Mouse (Mus musculus) ES-E14 (cell line): ENCODE results near the gene Ttc12. TPM values are rescaled to one million over a fixed set of nuclear protein-coding genes. Genes with fewer than 3 reads are reported as not detected.
A peak's percentile ranks its signal among the peaks of the same experiment; 100 is the strongest.

Experiments used
- DNase-seq: peaks from one replicate; pipeline ENCODE4 v3.0.0-alpha.2; 2013; ENCODE audit warnings: low read depth, low spot score
- H3K27ac ChIP-seq: 2 replicates; pipeline ENCODE4 v1.5.1; 2012; ENCODE audit warnings: low read depth, mild to moderate bottlenecking, low read length, moderate library complexity, mixed read lengths; ENCODE audit not compliant: poor library complexity, insufficient read depth, severe bottlenecking
- H3K36me3 ChIP-seq: 2 replicates; pipeline ENCODE4 v1.6.1; 2012; ENCODE audit warnings: mild to moderate bottlenecking, low read length, moderate library complexity, mixed read lengths; ENCODE audit not compliant: control insufficient read depth, poor library complexity, insufficient read depth, severe bottlenecking
- H3K4me1 ChIP-seq, 2 experiments: fragments of 150-350 bp in 1 of 2; sonication (generic) in 1 of 2; 2 replicates each; pipeline ENCODE4 v1.6.1; 2012; ENCODE audit warnings: low read length in 2 of 2, mild to moderate bottlenecking in 1 of 2, mixed read lengths in 1 of 2; ENCODE audit not compliant: control insufficient read depth in 2 of 2, insufficient read depth in 2 of 2, poor library complexity in 1 of 2
- H3K4me3 ChIP-seq, 2 experiments: fragments of 150-350 bp in 1 of 2; sonication (generic) in 1 of 2; 2 replicates each; pipeline ENCODE4 v1.5.1; 2012; ENCODE audit warnings: low read length in 2 of 2, low read depth in 1 of 2, mild to moderate bottlenecking in 1 of 2, mixed read lengths in 1 of 2; ENCODE audit not compliant: insufficient read depth in 1 of 2, poor library complexity in 1 of 2, severe bottlenecking in 1 of 2
- H3K9ac ChIP-seq: 2 replicates; pipeline ENCODE4 v1.6.1; 2012; ENCODE audit warnings: low read depth, mild to moderate bottlenecking, low read length, mixed read lengths; ENCODE audit not compliant: poor library complexity, insufficient read depth, severe bottlenecking
- H3K9me3 ChIP-seq: fragments of 150-350 bp; sonication (generic); 2 replicates; pipeline ENCODE4 v1.6.1; 2012; ENCODE audit warnings: low read depth, mild to moderate bottlenecking, low read length; ENCODE audit not compliant: control insufficient read depth, insufficient read depth
- CHD2 ChIP-seq: IDR thresholded peaks from 2 replicates; pipeline ENCODE4 v1.6.1; 2014; ENCODE audit warnings: mild to moderate bottlenecking, low read depth, low read length, inconsistent platforms
- HCFC1 ChIP-seq: IDR thresholded peaks from 2 replicates; pipeline ENCODE4 v1.6.1; 2012; ENCODE audit warnings: low read length, inconsistent platforms, borderline replicate concordance; ENCODE audit not compliant: insufficient read depth
- MAFK ChIP-seq: IDR thresholded peaks from 2 replicates; pipeline ENCODE4 v1.6.1; 2014; ENCODE audit warnings: mild to moderate bottlenecking, low read depth, low read length, inconsistent platforms; ENCODE audit not compliant: insufficient read depth
- ZC3H11A ChIP-seq: IDR thresholded peaks from 2 replicates; pipeline ENCODE4 v1.6.1; 2012; ENCODE audit warnings: low read depth, mild to moderate bottlenecking, inconsistent platforms, low read length, borderline replicate concordance
- ZNF384 ChIP-seq: IDR thresholded peaks from 2 replicates; pipeline ENCODE4 v1.6.1; 2012; ENCODE audit warnings: low read depth, low read length, inconsistent platforms
- in situ Hi-C, 2 experiments: fragments of 600-800 bp; cut with MboI; formaldehyde crosslinking; loops; one replicate each; pipeline ENCODE4 v1.15.1; 2025; ENCODE audit warnings: low sequenced_read_pairs in 2 of 2, inconsistent platforms in 1 of 2; ENCODE audit not compliant: unreplicated experiment in 2 of 2
- total RNA-seq: library from RNA; depleted of rRNA; stranded (reverse); fragments of 300-350 nt; gene quantifications from 2 replicates; pipeline ENCODE4 v1.2.3, GENCODE M21; 2012

Ttc12 gene
- total RNA-seq, 1 experiment, result 2.1 TPM

- Histone ChIP-seq H3K27ac (no peak overlapping the region), H3K36me3 (no peaks in the 10 kb centered on the region), H3K4me1 (peaks cover 0 to 22% of the 10 kb centered on the region in 2 experiments; a peak in 3 of 4 replicates), H3K4me3 (no peak overlapping the region), H3K9me3 (no peaks in the 10 kb centered on the region), H3K9ac (no peak overlapping the region)
- no peak for TF ChIP-seq CHD2
- no peak for TF ChIP-seq ZNF384
- no peak for TF ChIP-seq HCFC1
- no peak for TF ChIP-seq MAFK
- no peak for TF ChIP-seq ZC3H11A
- DNase-seq, result no peak
- in situ Hi-C loops, result no loop called here
These were observed 45.8 kb upstream of the Ttc12 start for GRCm38 (mm10) chr9:49531833-49532232.

DNA sequence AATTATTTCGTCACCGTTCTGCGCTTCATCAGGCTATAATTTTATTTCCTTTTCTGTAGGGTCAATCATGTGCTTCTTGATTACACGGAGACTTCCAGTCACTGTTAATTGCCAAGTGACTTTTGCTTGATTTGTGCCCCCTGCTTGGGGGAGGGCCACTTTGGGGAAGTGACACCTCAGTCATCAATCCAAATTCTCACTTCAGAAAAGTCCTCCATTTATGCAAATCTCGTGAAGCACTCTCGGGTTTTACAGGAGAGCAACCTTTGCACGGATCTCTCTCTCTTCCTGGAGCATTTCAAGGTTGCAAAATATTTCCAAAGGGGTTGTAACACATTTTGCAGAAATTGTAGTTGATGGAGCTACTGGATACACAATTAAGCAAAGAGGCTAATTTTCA is 45.2 kb upstream of the Ttc12 start:
- DNase-seq, result no peak
- TF ChIP-seq ZC3H11A, result no peak
- no peak for TF ChIP-seq CHD2
- TF ChIP-seq MAFK, result no peak
- no peak for TF ChIP-seq HCFC1
- TF ChIP-seq ZNF384, result no peak
- Histone ChIP-seq H3K36me3 (no peaks in the 10 kb centered on the region), H3K9ac (no peak overlapping the region), H3K9me3 (no peaks in the 10 kb centered on the region), H3K4me3 (no peak overlapping the region), H3K4me1 (peaks cover 0 to 22% of the 10 kb centered on the region in 2 experiments; a peak in 3 of 4 replicates), H3K27ac (no peak overlapping the region)
- in situ Hi-C loops, result no loop called here

DNA sequence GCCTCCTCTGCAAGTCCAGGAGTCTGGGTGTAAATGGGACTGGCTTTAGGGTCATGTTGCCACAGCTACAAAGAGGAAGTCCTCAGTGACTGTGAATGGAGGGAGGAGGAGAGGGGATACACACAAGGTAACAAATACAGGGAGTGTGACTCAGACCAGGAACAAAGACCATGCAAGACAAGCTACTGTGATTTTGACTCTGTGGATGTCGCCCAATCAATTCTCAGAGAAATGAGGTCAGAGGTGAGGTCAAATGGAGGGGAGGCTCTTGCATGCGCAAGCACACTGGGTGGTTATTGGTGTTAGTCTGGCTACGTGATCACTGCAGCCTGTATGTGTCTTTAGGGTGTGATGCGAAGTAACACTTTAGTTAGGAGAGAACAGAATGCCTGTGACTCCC is 44.7 kb upstream of the Ttc12 start:
- in situ Hi-C loops, result no loop called here
- Histone ChIP-seq H3K9ac (no peak overlapping the region), H3K9me3 (no peaks in the 10 kb centered on the region), H3K27ac (no peak overlapping the region), H3K36me3 (no peaks in the 10 kb centered on the region), H3K4me1 (peaks cover 0 to 20% of the 10 kb centered on the region in 2 experiments; a peak in 3 of 4 replicates), H3K4me3 (no peak overlapping the region)
- DNase-seq, result no peak
- TF ChIP-seq CHD2 (no peak), MAFK (no peak)

DNA sequence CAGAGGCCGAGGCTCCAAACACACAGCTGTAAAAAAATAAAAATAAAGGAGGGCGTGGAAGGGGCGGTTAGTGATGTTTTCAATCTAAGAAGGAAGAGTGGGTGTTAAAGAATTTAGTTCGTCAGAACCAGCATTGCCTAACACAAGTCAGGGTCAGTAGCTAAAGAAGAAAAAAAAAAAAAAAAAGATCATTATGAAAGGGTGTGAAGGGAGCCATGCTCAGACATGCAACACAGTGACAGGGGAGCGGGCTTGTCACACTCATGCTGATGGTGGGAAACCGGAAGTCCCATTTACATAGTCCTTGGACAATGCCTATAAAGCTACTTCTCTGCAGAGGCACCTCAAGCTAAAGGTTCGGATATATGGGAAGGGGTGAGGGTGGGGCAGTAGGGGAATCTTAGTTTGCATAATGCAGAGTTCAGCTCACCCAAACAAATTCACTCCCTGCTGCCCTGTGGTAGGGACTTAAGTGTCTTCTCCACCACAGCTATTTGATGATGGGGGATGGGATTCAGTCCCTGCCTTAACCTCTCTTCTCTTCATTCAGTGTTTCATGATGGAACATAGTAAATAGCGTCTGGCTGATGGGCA is 43.4 kb upstream of the Ttc12 start:
- no peak overlapping the region for H3K9ac ChIP-seq
- no peaks in the 10 kb centered on the region for H3K36me3 ChIP-seq
- H3K4me1 ChIP-seq, result peaks cover 0 to 16% of the 10 kb centered on the region in 2 experiments; a peak in 3 of 4 replicates
- H3K9me3 ChIP-seq, result no peaks in the 10 kb centered on the region
- no peak overlapping the region for H3K27ac ChIP-seq
- no peak for DNase-seq
- in situ Hi-C loops, result no loop called here
- TF ChIP-seq ZNF384 (peak; percentile 23; the same call in 1 of the 2 replicates), ZC3H11A (no peak), CHD2 (0 out of 2 replicates have a peak, but pooled peaks have one; percentile 17)
- no peak overlapping the region for H3K4me3 ChIP-seq

GRCm38 (mm10) chr9:49528943-49529342 is 42.9 kb upstream of the Ttc12 start:
- H3K4me3 ChIP-seq, result no peak overlapping the region
- no peak overlapping the region; the same call in 1 of the 2 replicates for H3K9ac ChIP-seq
- no peaks in the 10 kb centered on the region for H3K36me3 ChIP-seq
- in situ Hi-C loops, result no loop called here
- no peaks in the 10 kb centered on the region for H3K9me3 ChIP-seq
- peaks cover 0 to 11% of the 10 kb centered on the region in 2 experiments; a peak in 3 of 4 replicates for H3K4me1 ChIP-seq
- no peak overlapping the region for H3K27ac ChIP-seq
- peak; percentile 54 for DNase-seq
- peak; percentile 59; the same call in 1 of the 2 replicates for TF ChIP-seq ZC3H11A
- TF ChIP-seq ZNF384, result no peak
